ENCODE assay signal across 9 mouse cellular contexts in genomic region chr4:137719378-137720077, GRCm38 (mm10). TPM values are rescaled to one million over a fixed set of nuclear protein-coding genes. Genes with fewer than 3 reads are reported as not detected.
DNase-seq lines count a peak whose midpoint lies in the region; ATAC-seq and TF ChIP-seq lines count a peak whose summit lies in the region.
"Had no signal": no experiment of that assay in that cellular context is flagged by ENCODE, and none has a peak within 500 bp of the region (broad histone marks: within the 10 kb centered on the region; RNA-seq: fewer than 3 reads in every experiment).

No protein-coding gene starts in this region.

- H3K9me3 ChIP-seq in ES-Bruce4 (replicated peaks; ENCODE audit: control insufficient read depth, insufficient read depth, low read length, poor library complexity, severe bottlenecking): no peaks in the 10 kb centered on the region
- H3K9me3 ChIP-seq in forebrain, embryonic 15.5 days: no peaks in the 10 kb centered on the region
- H3K9me3 ChIP-seq in midbrain, embryonic 13.5 days: no peaks in the 10 kb centered on the region
- no peaks in the 10 kb centered on the region for H3K9me3 ChIP-seq in liver, postnatal 0 days (ENCODE audit: low read length)

- 32% methylated on average over 15 of the region's 15 CpGs for WGBS in forebrain, embryonic 15.5 days
- 30% methylated on average over 15 of the region's 15 CpGs for WGBS in midbrain, embryonic 13.5 days
- 34% methylated on average over 15 of the region's 15 CpGs for WGBS in liver, postnatal 0 days (ENCODE audit: insufficient replicate concordance)

- peak overlapping the region; percentile 51 for H3K27ac ChIP-seq in ES-Bruce4 (ENCODE audit: insufficient read depth, low read length)
- peak overlapping the region; percentile 82 for H3K27ac ChIP-seq in forebrain, embryonic 15.5 days (replicated peaks)
- peak overlapping the region; percentile 86 for H3K27ac ChIP-seq in midbrain, embryonic 13.5 days
- no peak overlapping the region for H3K27ac ChIP-seq in liver, postnatal 0 days (ENCODE audit: low read depth)

- DNase-seq in adrenal gland, adult 8-10 months: peak; percentile 77
- DNase-seq in spleen, adult 12 weeks (ENCODE audit: low spot score): no peak
- DNase-seq in liver, postnatal 0 days: no peak
- DNase-seq in kidney, adult 18-20 months: no peak
- DNase-seq in adipocyte (ENCODE audit: low spot score): no peak

- ATAC-seq in forebrain, embryonic 15.5 days (replicated peaks): no peak
- ATAC-seq in midbrain, embryonic 13.5 days: peak; percentile 7; the same call in 1 of the 2 replicates
- no peak for ATAC-seq in liver, postnatal 0 days
- ATAC-seq: inflammation-experienced regulatory T-cells, adult 6 months had no signal

- H3K27me3 ChIP-seq in ES-Bruce4 (ENCODE audit: control insufficient read depth, insufficient read depth, low read length, poor library complexity, severe bottlenecking): no peaks in the 10 kb centered on the region
- peaks cover 3% of the 10 kb centered on the region; the same call in 1 of the 2 replicates for H3K27me3 ChIP-seq in forebrain, embryonic 15.5 days
- H3K27me3 ChIP-seq in midbrain, embryonic 13.5 days: peaks cover 27% of the 10 kb centered on the region
- peaks cover 11% of the 10 kb centered on the region; the same call in 1 of the 2 replicates for H3K27me3 ChIP-seq in liver, postnatal 0 days (ENCODE audit: insufficient read depth, low read length)

- no peaks in the 10 kb centered on the region for H3K36me3 ChIP-seq in ES-Bruce4 (ENCODE audit: control insufficient read depth, insufficient read depth, low read length, poor library complexity, severe bottlenecking)
- H3K36me3 ChIP-seq in forebrain, embryonic 15.5 days: no peaks in the 10 kb centered on the region
- H3K36me3 ChIP-seq in midbrain, embryonic 13.5 days: no peaks in the 10 kb centered on the region
- no peaks in the 10 kb centered on the region for H3K36me3 ChIP-seq in liver, postnatal 0 days (replicated peaks; ENCODE audit: insufficient read depth, low read length)

- TF ChIP-seq POLR2A in ES-Bruce4 (IDR thresholded peaks at IDR 0.05; ENCODE audit: insufficient read depth, low read length): no peak

- no peak overlapping the region for H3K4me2 ChIP-seq in forebrain, embryonic 15.5 days (replicated peaks)
- peak overlapping the region; percentile 33 for H3K4me2 ChIP-seq in midbrain, embryonic 13.5 days (replicated peaks)
- no peak overlapping the region for H3K4me2 ChIP-seq in liver, postnatal 0 days (ENCODE audit: low read depth, low read length)

- H3K9ac ChIP-seq in ES-Bruce4 (ENCODE audit: low read depth, poor library complexity, severe bottlenecking): peak overlapping the region; percentile 30
- peak overlapping the region; percentile 30; the same call in 1 of the 2 replicates for H3K9ac ChIP-seq in forebrain, embryonic 15.5 days (replicated peaks)
- H3K9ac ChIP-seq in midbrain, embryonic 13.5 days (replicated peaks): peak overlapping the region; percentile 61
- H3K9ac ChIP-seq in liver, postnatal 0 days (replicated peaks): no peak overlapping the region

- no peak for TF ChIP-seq CTCF in ES-Bruce4 (IDR thresholded peaks at IDR 0.05; ENCODE audit: low read depth, low read length)
- TF ChIP-seq CTCF in liver, postnatal 0 days (IDR thresholded peaks at IDR 0.05; ENCODE audit: low read depth): no peak

- peaks cover 11% of the 10 kb centered on the region for H3K4me1 ChIP-seq in ES-Bruce4 (ENCODE audit: control insufficient read depth, insufficient read depth, low read length)
- H3K4me1 ChIP-seq in forebrain, embryonic 15.5 days: peaks cover 21% of the 10 kb centered on the region
- H3K4me1 ChIP-seq in midbrain, embryonic 13.5 days (replicated peaks): peaks cover 44% of the 10 kb centered on the region
- H3K4me1 ChIP-seq in liver, postnatal 0 days (ENCODE audit: insufficient read depth): no peaks in the 10 kb centered on the region

- no peak for TF ChIP-seq EP300 in ES-Bruce4 (IDR thresholded peaks at IDR 0.05; ENCODE audit: insufficient read depth, low read depth, low read length)
- TF ChIP-seq EP300 in liver, postnatal 0 days (IDR thresholded peaks at IDR 0.05; ENCODE audit: low read depth): no peak

- H3K4me3 ChIP-seq in ES-Bruce4 (ENCODE audit: low read depth, low read length): peak overlapping the region; percentile 62
- H3K4me3 ChIP-seq in forebrain, embryonic 15.5 days: no peak overlapping the region
- no peak overlapping the region for H3K4me3 ChIP-seq in midbrain, embryonic 13.5 days (replicated peaks)
- H3K4me3 ChIP-seq in liver, postnatal 0 days (ENCODE audit: low read depth, low read length): no peak overlapping the region

RNA-seq across cellular contexts. Expression of gene Rap1gap, which starts 55.0 kb away (rescaled TPM):
- 8.9 and 9.5 TPM in 2 replicates for polyA plus RNA-seq in ES-Bruce4 (2011; ENCODE audit: insufficient read depth, insufficient read length, low read depth, missing spikeins)
- 100 to 1,000 TPM; 108 to 376 (median 251) TPM for total RNA-seq in adrenal gland, adult 8-10 months (2022)
- 31.2 and 40.4 TPM in 2 replicates for polyA plus RNA-seq in forebrain, embryonic 15.5 days (2015; fragmentation: Nextera tagmentation; extraction: Ambion mirVana)
- polyA plus RNA-seq in midbrain, embryonic 13.5 days (2015; fragmentation: Nextera tagmentation; extraction: Ambion mirVana): 28.5 and 30.4 TPM in 2 replicates
- polyA plus RNA-seq in liver, postnatal 0 days (2015; fragmentation: Nextera tagmentation; extraction: Ambion mirVana): 12.8 and 15.6 TPM in 2 replicates
